Mouse (Mus musculus) ES-Bruce4 (cell line): ENCODE measurements at regions not wholly inside any gene's neighbourhood (a gene's known extent, or its start where the extent isn't known, plus 50 kb on each side); places are given as distances from the start of the nearest gene placed in this dataset.

Source experiments
- CTCF ChIP-seq: IDR thresholded peaks from one replicate; pipeline ENCODE4 v1.8.1; 2011; ENCODE audit warnings: low read depth, low read length
- EP300 ChIP-seq: IDR thresholded peaks from 2 replicates; pipeline ENCODE4 v1.6.1; 2011; ENCODE audit warnings: low read depth, low read length; ENCODE audit not compliant: insufficient read depth
- POLR2A ChIP-seq: IDR thresholded peaks from one replicate; pipeline ENCODE4 v1.8.1; 2011; ENCODE audit warnings: low read length; ENCODE audit not compliant: insufficient read depth

GRCm38 (mm10) chr1:185104945-185105884, 98.7 kb upstream of the Rab3gap2 start:
- peak; percentile 86 for TF ChIP-seq POLR2A
- TF ChIP-seq CTCF = no peak
- 0 out of 2 replicates have a peak, but pooled peaks have one; percentile 55 for TF ChIP-seq EP300
